Mouse (Mus musculus) right cerebral cortex, adult 2 months (tissue): ENCODE measurements at regions not wholly inside any gene's neighbourhood (a gene's known extent, or its start where the extent isn't known, plus 50 kb on each side); places are given as distances from the start of the nearest gene placed in this dataset.

Experiments used
- DNase-seq, 2 experiments: peaks; one replicate each; pipeline ENCODE4 v3.0.0; 2021 to 2022; ENCODE audit warnings: low spot score in 2 of 2

- DNase-seq: no peak
Observed at GRCm38 (mm10) chr12:92645006-92645624, 796.2 kb upstream of the Sel1l start.

GRCm38 (mm10) chr12:92619120-92619519 is 770.2 kb upstream of the Sel1l start:
- DNase-seq: no peak

- peak in 1 of 2 experiments; percentile 4 for DNase-seq
Observed at GRCm38 (mm10) chr12:92618519-92618918, 769.6 kb upstream of the Sel1l start.

- DNase-seq: no peak
Observed at GRCm38 (mm10) chr12:92601673-92602072, 752.7 kb upstream of the Sel1l start.

GRCm38 (mm10) chr12:92589725-92590124 is 740.8 kb upstream of the Sel1l start:
- peak in 1 of 2 experiments; percentile 4 for DNase-seq

GRCm38 (mm10) chr12:92589305-92589704 is 740.3 kb upstream of the Sel1l start:
- no peak for DNase-seq

GRCm38 (mm10) chr12:92578596-92578995 is 729.6 kb upstream of the Sel1l start:
- DNase-seq: no peak
